Mouse (Mus musculus) midbrain, postnatal 0 days (tissue): ENCODE data around the gene Tpp1. TPM values are rescaled to one million over a fixed set of nuclear protein-coding genes. Genes with fewer than 3 reads are reported as not detected.
"Not testable (repeated sequence)": the region's sequence is repeated elsewhere in the genome, so short reads cannot be mapped to it uniquely, and the experiment has no call there.

Experiments
- ATAC-seq: fragments of 200-750 bp; cut with Nextera tagmentation; 2 replicates; pipeline ENCODE4 v1.8.0; 2017; ENCODE audit warnings: moderate number of reproducible peaks, mild to moderate bottlenecking, moderate TSS enrichment, moderate library complexity; ENCODE audit not compliant: low FRiP score
- DNase-seq: peaks from one replicate; pipeline ENCODE4 v3.0.0-alpha.2; 2015; ENCODE audit warnings: low spot score
- H3K27ac ChIP-seq: fragments of 300-500 bp; sonication (generic); 2 replicates; pipeline ENCODE4 v1.5.1; 2014; ENCODE audit warnings: low read depth, mild to moderate bottlenecking, low read length, mixed read lengths
- H3K27me3 ChIP-seq: fragments of 300-500 bp; sonication (generic); 2 replicates; pipeline ENCODE4 v1.6.1; 2014; ENCODE audit warnings: low read length, control low read depth, mixed read lengths; ENCODE audit not compliant: insufficient read depth
- H3K36me3 ChIP-seq: fragments of 300-500 bp; sonication (generic); 2 replicates; pipeline ENCODE4 v1.6.1; 2014; ENCODE audit warnings: low read length, control low read depth, mixed read lengths; ENCODE audit not compliant: insufficient read depth
- H3K4me1 ChIP-seq: fragments of 300-500 bp; sonication (generic); 2 replicates; pipeline ENCODE4 v1.6.1; 2014; ENCODE audit warnings: mild to moderate bottlenecking, control low read depth, antibody characterized with exemption, low read length, mixed read lengths; ENCODE audit not compliant: insufficient read depth
- H3K4me2 ChIP-seq: fragments of 300-500 bp; sonication (generic); 2 replicates; pipeline ENCODE4 v1.6.1; 2014; ENCODE audit warnings: low read depth, mild to moderate bottlenecking, low read length, mixed read lengths; ENCODE audit not compliant: poor library complexity, severe bottlenecking
- H3K4me3 ChIP-seq: fragments of 300-500 bp; sonication (generic); 2 replicates; pipeline ENCODE4 v1.5.1; 2014; ENCODE audit warnings: low read depth, mild to moderate bottlenecking, low read length, moderate library complexity
- H3K9ac ChIP-seq: fragments of 300-500 bp; sonication (generic); replicated peaks from 2 replicates; pipeline ENCODE4 v1.6.1; 2014; ENCODE audit warnings: mild to moderate bottlenecking, low read length, moderate library complexity, mixed read lengths; ENCODE audit not compliant: poor library complexity, severe bottlenecking
- H3K9me3 ChIP-seq: fragments of 300-500 bp; sonication (generic); 2 replicates; pipeline ENCODE4 v1.6.1; 2016; ENCODE audit warnings: low read length, control low read depth
- CTCF ChIP-seq: IDR thresholded peaks from 2 replicates; pipeline ENCODE4 v1.5.1; 2016; ENCODE audit warnings: antibody characterized with exemption, mild to moderate bottlenecking
- WGBS: fragments of 180-500 bp; shearing (Covaris S2); extraction: QIAGEN DNeasy Blood & Tissue Kit; methylation state at CpG from one replicate; pipeline ENCODE4 v1.1.7; 2014; 5-methylcytosine and 5-hydroxymethylcytosine counted together
- polyA plus RNA-seq: library from polyadenylated mRNA; unstranded; fragments of >200 nt; fragmentation: Nextera tagmentation; extraction: Ambion mirVana; gene quantifications from 2 replicates; pipeline ENCODE4 v1.2.1, GENCODE M21; 2015
- total RNA-seq: library from RNA; depleted of rRNA; stranded (reverse); fragments of >200 nt; gene quantifications from 2 replicates; pipeline ENCODE4 v1.2.3, GENCODE M21; 2014

The Tpp1 gene
- total and polyA plus RNA-seq, 2 experiments from 2014 or later, result 42.2 to 66.8 TPM

GRCm38 (mm10) chr7:105752716-105753115 is 681 bp upstream of the Tpp1 start:
- WGBS, result 88% methylated on average over 2 of the region's 2 CpGs
- Histone ChIP-seq H3K9me3 (no peaks in the 10 kb centered on the region), H3K4me2 (no peak overlapping the region), H3K36me3 (peaks cover 55% of the 10 kb centered on the region), H3K4me3 (no peak overlapping the region), H3K4me1 (peaks cover 4% of the 10 kb centered on the region; the same call in 1 of the 2 replicates), H3K27me3 (no peaks in the 10 kb centered on the region), H3K27ac (peak overlapping the region; percentile 43; the same call in 1 of the 2 replicates), H3K9ac (no peak overlapping the region)
- TF ChIP-seq CTCF, result 0 out of 2 replicates have a peak, but pooled peaks have one; percentile 8
- peak; percentile 38 for ATAC-seq
- DNase-seq, result peak; percentile 45

- H3K4me3 ChIP-seq, result no peak overlapping the region
- H3K9me3 ChIP-seq, result no peaks in the 10 kb centered on the region
- peaks cover 14% of the 10 kb centered on the region for H3K36me3 ChIP-seq
- ATAC-seq (no peak), DNase-seq (no peak)
- H3K4me1 ChIP-seq, result peaks cover 8% of the 10 kb centered on the region; the same call in 1 of the 2 replicates
- WGBS, result 81% methylated on average over 2 of the region's 2 CpGs
- no peak for TF ChIP-seq CTCF
- H3K9ac ChIP-seq, result no peak overlapping the region
- H3K4me2 ChIP-seq, result no peak overlapping the region
- H3K27ac ChIP-seq, result no peak overlapping the region
- no peaks in the 10 kb centered on the region for H3K27me3 ChIP-seq
These were observed 4.3 kb downstream of the Tpp1 start for GRCm38 (mm10) chr7:105747776-105748175.

GRCm38 (mm10) chr7:105743926-105744590 is 8.0 kb downstream of the Tpp1 start, which contains the start of gene Taf10:
Taf10 (minus strand) TSS chr7:105744361.
- no peaks in the 10 kb centered on the region for H3K9me3 ChIP-seq
- WGBS, result 2% methylated on average over 57 of the region's 67 CpGs
- ATAC-seq, result peak; percentile 97

DNA sequence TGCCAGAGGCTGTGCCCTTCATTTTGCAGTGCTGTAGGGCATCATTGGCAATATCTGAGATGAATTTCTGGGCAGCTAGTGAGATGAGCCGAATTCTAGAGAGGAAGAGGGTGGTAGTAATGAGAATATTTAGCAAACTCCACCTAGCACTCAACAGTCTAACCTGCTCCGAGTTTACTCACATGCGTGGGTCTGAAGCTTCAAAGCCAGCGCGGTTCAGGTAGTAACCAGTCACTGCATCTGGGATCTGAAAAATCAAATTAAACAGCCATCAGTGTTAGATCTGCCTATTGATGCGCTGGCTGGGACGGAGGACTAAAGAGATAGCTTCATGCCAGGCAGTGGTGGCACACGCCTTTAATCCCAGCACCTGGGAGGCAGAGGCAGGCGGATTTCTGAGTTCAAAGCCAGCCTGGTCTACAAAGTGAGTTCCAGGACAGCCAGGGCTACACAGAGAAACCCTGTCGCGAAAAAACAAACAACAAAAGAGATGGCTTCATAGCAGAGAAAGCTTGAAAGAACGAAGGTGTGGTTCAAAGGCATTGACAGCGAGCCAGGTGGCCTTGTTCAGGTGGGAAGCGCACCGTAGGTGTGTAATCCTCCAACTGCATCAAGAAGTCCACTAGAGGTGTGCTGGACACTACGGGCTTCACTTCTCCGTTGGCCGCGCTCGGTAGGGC is 8.6 kb downstream of the Tpp1 start:
- Histone ChIP-seq H3K4me2 (peak overlapping the region; percentile 89), H3K4me3 (peak overlapping the region; percentile 94), H3K9ac (peak overlapping the region; percentile 86), H3K27ac (peak overlapping the region; percentile 77; the same call in 1 of the 2 replicates), H3K36me3 (peaks cover 24% of the 10 kb centered on the region)
- WGBS, result 37% methylated on average over 18 of the region's 20 CpGs
- not testable (repeated sequence) for DNase-seq, ATAC-seq, H3K27me3 ChIP-seq, H3K9me3 ChIP-seq, H3K4me1 ChIP-seq

More at GRCm38 (mm10) chr7:105743926-105744590, 8.0 kb downstream of the Tpp1 start, which contains the start of gene Taf10:
- Histone ChIP-seq H3K9ac (peak within 1 kb of the TSS; percentile 86), H3K4me3 (peak within 1 kb of the TSS; percentile 94), H3K4me2 (peak within 1 kb of the TSS; percentile 89), H3K4me1 (peaks cover 3% of the 10 kb centered on the region; the same call in 1 of the 2 replicates), H3K36me3 (peaks cover 26% of the 10 kb centered on the region), H3K27ac (peak within 1 kb of the TSS; percentile 77), H3K27me3 (no peaks in the 10 kb centered on the region)
- peak; percentile 92 for DNase-seq
- TF ChIP-seq CTCF, result peak; percentile 55

DNA sequence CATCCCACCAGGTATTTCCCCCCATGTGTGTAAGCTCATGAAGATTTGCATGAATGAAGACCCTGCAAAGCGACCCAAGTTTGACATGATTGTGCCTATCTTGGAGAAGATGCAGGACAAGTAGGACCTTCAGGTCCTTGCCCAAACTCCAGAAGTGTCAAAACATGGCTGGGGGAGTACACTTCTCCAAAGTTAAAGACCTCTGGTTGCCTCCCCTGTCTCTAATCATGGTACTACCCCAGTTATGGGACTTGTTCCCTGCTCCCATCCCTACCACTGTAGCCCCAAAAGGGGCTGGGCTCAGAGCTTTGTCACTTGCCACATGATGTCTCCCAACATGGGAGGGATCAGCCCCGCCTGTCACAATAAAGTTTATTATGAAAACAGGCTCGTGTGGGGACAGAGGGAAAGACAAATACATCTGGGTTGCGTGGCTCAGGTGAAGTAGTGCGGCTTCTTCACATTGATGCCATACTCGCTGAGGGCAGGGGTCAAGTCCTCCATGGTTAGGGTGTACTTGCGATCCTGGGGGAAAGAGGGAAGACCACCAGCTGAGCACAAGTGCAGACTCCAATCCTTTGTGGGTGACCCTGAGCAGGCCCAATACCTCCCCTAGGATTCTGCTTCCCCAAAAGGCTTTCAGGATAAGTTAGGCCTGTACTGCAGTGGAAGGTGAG is 9.4 kb downstream of the Tpp1 start:
- H3K4me2 ChIP-seq, result not testable (repeated sequence)
- H3K36me3 ChIP-seq, result peaks cover 22% of the 10 kb centered on the region

More for the DNA sequence above, 9.4 kb downstream of the Tpp1 start:
- not testable (repeated sequence) for H3K27ac ChIP-seq, H3K4me1 ChIP-seq, H3K4me3 ChIP-seq, H3K9ac ChIP-seq, ATAC-seq, H3K27me3 ChIP-seq, DNase-seq, H3K9me3 ChIP-seq
- 91% methylated on average over 7 of the region's 7 CpGs for WGBS
